ENCODE assay signal across 8 mouse cellular contexts in the genomic region with DNA sequence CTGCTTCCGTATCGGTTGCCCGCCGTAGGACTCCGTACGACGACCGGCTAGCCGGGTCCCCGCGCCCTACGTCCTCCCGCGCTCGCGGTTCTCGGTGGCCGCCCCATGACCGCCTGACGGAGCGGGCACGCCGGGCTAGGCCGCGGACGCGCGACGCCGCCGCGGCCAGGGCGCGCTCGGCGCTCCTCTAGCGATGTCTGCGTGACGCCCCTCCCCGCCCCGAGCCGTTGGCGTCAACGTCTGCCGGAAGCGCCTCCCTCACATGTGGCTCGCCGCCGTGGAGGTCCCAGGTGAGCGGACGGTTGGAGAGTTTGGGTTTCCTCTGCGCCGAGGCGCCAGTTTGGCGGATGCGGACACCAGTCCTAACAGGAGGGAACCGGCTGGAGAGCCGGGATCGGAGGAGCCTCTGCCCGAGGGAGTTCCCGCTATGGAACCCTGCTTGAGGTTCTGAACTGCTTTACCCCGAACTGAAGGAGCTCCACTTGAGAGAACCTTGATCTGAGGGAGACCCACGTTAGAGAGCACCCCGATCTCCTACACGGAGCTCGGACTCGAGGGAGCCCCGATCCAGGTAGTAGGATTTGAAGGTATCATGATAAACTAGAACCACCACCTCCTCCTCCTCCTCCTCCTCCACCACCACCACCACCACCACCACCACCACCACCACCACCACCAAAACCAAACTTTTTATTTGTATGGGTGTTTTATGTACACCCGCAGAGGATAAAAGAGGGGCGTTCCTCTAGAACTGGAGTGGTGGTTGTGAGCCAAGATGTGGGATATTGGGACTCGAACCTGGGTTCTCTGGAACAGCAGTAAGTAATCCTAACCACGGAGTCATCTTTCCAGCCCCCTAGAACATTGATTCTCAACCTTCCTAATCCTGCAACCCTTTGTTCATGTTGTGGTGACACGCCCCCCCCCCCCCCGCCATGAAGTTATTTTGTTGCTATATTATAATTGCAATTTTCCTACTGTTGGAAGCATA. TPM values are rescaled to one million over a fixed set of nuclear protein-coding genes. Genes with fewer than 3 reads are reported as not detected.
DNase-seq lines count a peak whose midpoint lies in the region; ATAC-seq lines count a peak whose summit lies in the region.

Taf5l (minus strand) TSS at position 161 of the 991 bp plus-strand sequence.
Urb2 (plus strand) TSS at position 272 of the 991 bp plus-strand sequence.

- H3K4me2 ChIP-seq in intestine, embryonic 16.5 days (ENCODE audit: low read depth, low read length), result peak within 1 kb of the TSS; percentile 75

- 0 out of 2 replicates have a peak, but pooled peaks cover 3% of the 10 kb centered on the region for H3K36me3 ChIP-seq in intestine, embryonic 16.5 days (ENCODE audit: control insufficient read depth, insufficient read depth, low read length)
- H3K36me3 ChIP-seq in midbrain, embryonic 10.5 days, result peaks cover 38% of the 10 kb centered on the region

- peak; percentile 97 for DNase-seq in adrenal gland, postnatal 10 days
- DNase-seq in embryo, embryonic 9.5 days (ENCODE audit: extremely low spot score), result peak; percentile 94
- DNase-seq in gastrocnemius, postnatal 4 days (ENCODE audit: low spot score in 2 of 2), result peak; percentile 83 to 93
- peak; percentile 92 to 96 for DNase-seq in left cerebral cortex, postnatal 36 days (ENCODE audit: low spot score in 2 of 2)
- DNase-seq in midbrain, embryonic 10.5 days (ENCODE audit: low spot score), result peak; percentile 93
- peak; percentile 88 to 91 for DNase-seq in right cerebral cortex, postnatal 36 days (ENCODE audit: low spot score in 2 of 2)
- peak; percentile 93 for DNase-seq in urinary bladder, postnatal 4 days (ENCODE audit: low spot score in 2 of 2)

- intact Hi-C loops in left cerebral cortex, postnatal 36 days (cut with DNase I), result loop anchor here (2.0 to 5.0 kb wide), 2 partner anchors 39 to 74 kb away; partner anchors contain the start of genes Abcb10 and Nup133

- peaks cover 24% of the 10 kb centered on the region for H3K4me1 ChIP-seq in intestine, embryonic 16.5 days (ENCODE audit: control insufficient read depth, insufficient read depth, low read length)
- peaks cover 37% of the 10 kb centered on the region for H3K4me1 ChIP-seq in midbrain, embryonic 10.5 days

- no peaks in the 10 kb centered on the region for H3K27me3 ChIP-seq in intestine, embryonic 16.5 days (replicated peaks; ENCODE audit: control insufficient read depth, insufficient read depth, low read length)
- H3K27me3 ChIP-seq in midbrain, embryonic 10.5 days (ENCODE audit: low read depth, poor library complexity, severe bottlenecking), result no peaks in the 10 kb centered on the region

- H3K4me3 ChIP-seq in intestine, embryonic 16.5 days (ENCODE audit: low read length), result peak within 1 kb of the TSS; percentile 58
- peak within 1 kb of the TSS; percentile 85 for H3K4me3 ChIP-seq in midbrain, embryonic 10.5 days

- H3K9ac ChIP-seq in intestine, embryonic 16.5 days (ENCODE audit: low read depth, low read length), result peak within 1 kb of the TSS; percentile 87

- peak within 1 kb of the TSS; percentile 87 for H3K27ac ChIP-seq in intestine, embryonic 16.5 days (ENCODE audit: low read length)
- H3K27ac ChIP-seq in midbrain, embryonic 10.5 days (replicated peaks), result peak within 1 kb of the TSS; percentile 98

- ATAC-seq in intestine, embryonic 16.5 days, result peak; percentile 90

- under 1% methylated on average over 74 of the region's 74 CpGs for WGBS in intestine, embryonic 16.5 days
- under 1% methylated on average over 74 of the region's 74 CpGs for WGBS in midbrain, embryonic 10.5 days

- H3K9me3 ChIP-seq in intestine, embryonic 16.5 days (ENCODE audit: control insufficient read depth, low read length), result no peaks in the 10 kb centered on the region
- no peaks in the 10 kb centered on the region for H3K9me3 ChIP-seq in midbrain, embryonic 10.5 days (replicated peaks)

RNA-seq across cellular contexts. Expression of gene Taf5l, which starts in this region (rescaled TPM):
- total RNA-seq in adrenal gland, postnatal 10 days (2021), result 10 to 100 TPM; 26.5 to 26.8 TPM
- total RNA-seq in gastrocnemius, postnatal 4 days (2021), result 10 to 100 TPM; 17.5 to 21.9 TPM
- polyA plus RNA-seq in intestine, embryonic 16.5 days (2015; fragmentation: Nextera tagmentation; extraction: Ambion mirVana), result 27.8 and 32.7 TPM in 2 replicates
- 10 to 100 TPM; 21.7 to 22.3 TPM for total RNA-seq in left cerebral cortex, postnatal 36 days (2021)
- 39.5 and 41.6 TPM in 2 replicates for polyA plus RNA-seq in midbrain, embryonic 10.5 days (2016; fragmentation: Nextera tagmentation; extraction: Ambion mirVana)

RNA-seq across cellular contexts. Expression of gene Urb2, which starts in this region (rescaled TPM):
- total RNA-seq in adrenal gland, postnatal 10 days (2021), result 10 to 100 TPM; 10.5 to 12.3 TPM
- total RNA-seq in gastrocnemius, postnatal 4 days (2021), result 10 to 100 TPM in 1 of 2 experiments, 1 to 10 TPM in 1; 9.8 to 10.5 TPM
- 3.9 TPM in 2 replicates for polyA plus RNA-seq in intestine, embryonic 16.5 days (2015; fragmentation: Nextera tagmentation; extraction: Ambion mirVana)
- 10 to 100 TPM; 11.2 to 11.3 TPM for total RNA-seq in left cerebral cortex, postnatal 36 days (2021)
- 6.7 and 7.1 TPM in 2 replicates for polyA plus RNA-seq in midbrain, embryonic 10.5 days (2016; fragmentation: Nextera tagmentation; extraction: Ambion mirVana)

Comparison
In these comparisons a context has a peak if more than half of its experiments do, and no peak if none do; other contexts are left out.
1. Peak in every context shown above with its lines: DNase-seq, ATAC-seq, H3K4me3 ChIP-seq and H3K27ac ChIP-seq.